Mouse (Mus musculus): ENCODE measurements around the gene Sacm1l. TPM values are rescaled to one million over a fixed set of nuclear protein-coding genes. Genes with fewer than 3 reads are reported as not detected.
A peak's percentile ranks its signal among the peaks of the same experiment; 100 is the strongest.

Gene Sacm1l
- polyA plus RNA-seq, 1 experiment from 2014 or later: 68.7 TPM

DNA sequence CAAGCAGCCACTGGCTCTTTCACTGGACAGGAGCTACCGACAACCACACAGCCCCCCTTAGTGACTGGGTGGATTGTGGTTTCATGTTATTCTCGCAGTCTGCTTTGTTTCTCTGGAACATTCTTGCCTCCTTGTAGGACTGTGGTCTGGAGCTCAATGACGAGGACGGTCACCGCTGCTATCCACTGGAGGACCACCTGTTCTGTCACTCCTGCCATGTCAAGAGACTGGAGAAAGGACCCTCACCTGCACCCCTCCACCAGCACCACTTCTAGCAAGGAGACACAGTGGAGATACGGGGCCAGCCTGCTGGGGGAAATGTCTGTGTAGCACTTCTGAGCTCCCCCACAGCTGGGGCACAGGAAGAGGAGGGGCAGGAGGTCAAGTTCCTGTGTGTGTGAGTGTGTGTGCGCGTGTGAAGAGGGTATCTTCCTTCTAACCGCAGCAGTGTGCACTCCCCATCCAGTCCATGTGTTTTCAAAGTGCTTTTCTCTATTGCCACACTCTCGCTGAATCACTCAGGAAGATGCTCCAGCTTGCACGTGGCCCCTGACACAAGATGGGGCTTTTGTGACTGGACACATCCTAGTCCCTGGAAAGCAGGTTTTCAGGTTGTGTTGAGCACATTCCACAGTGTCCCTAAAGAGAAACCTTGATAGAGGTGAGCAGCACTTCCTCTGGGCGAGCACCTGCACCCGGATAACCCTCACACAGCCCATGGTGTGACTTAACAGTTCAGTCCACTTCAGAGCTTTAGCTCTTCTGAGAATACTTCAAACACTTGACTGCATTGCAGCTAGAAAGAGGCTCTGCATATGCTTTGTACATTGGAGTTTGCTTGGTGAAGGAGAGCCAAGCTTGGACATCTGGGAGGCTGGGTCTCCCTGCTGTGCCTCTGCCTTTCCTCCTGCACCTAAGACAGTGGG is 10.3 kb upstream of the Sacm1l start:
- Histone ChIP-seq H3K9ac (replicated peaks; ENCODE audit: low read length) (no peak overlapping the region), H3K36me3 (ENCODE audit: insufficient read depth, low read length) (peaks cover 39% of the 10 kb centered on the region), H3K4me2 (replicated peaks; ENCODE audit: low read depth, low read length) (no peak overlapping the region), H3K4me3 (ENCODE audit: low read length) (no peak overlapping the region), H3K4me1 (ENCODE audit: insufficient read depth, low read length) (peaks cover 9% of the 10 kb centered on the region), H3K9me3 (ENCODE audit: low read length) (no peaks in the 10 kb centered on the region), H3K27me3 (ENCODE audit: insufficient read depth, low read length) (no peaks in the 10 kb centered on the region), H3K27ac (ENCODE audit: low read length) (no peak overlapping the region)
- 82% methylated on average over 13 of the region's 13 CpGs for WGBS
- no peak for ATAC-seq (ENCODE audit: low FRiP score, low TSS enrichment)

DNA sequence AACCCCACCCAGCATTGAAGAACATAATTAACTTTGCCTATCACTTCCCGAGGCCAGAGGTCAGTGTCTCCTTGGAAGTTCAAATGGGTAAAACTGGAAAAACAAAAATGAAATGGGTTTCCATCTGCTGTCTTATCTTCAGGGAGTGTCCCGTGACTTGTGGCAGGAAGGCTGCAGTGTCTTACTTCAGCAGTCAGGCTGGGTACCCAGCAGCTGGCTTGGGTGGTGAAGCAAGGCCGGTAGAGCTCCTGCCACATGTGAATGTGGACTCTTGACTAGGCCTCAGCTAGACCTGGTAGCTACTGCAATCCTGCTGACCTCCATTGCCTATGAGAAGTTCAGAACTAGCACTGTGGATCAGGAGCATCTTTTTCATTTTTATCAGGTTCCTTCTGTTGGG is 8.8 kb upstream of the Sacm1l start:
- Histone ChIP-seq H3K9me3 (ENCODE audit: low read length) (no peaks in the 10 kb centered on the region), H3K9ac (replicated peaks; ENCODE audit: low read length) (no peak overlapping the region), H3K36me3 (ENCODE audit: insufficient read depth, low read length) (peaks cover 39% of the 10 kb centered on the region), H3K27me3 (ENCODE audit: insufficient read depth, low read length) (no peaks in the 10 kb centered on the region), H3K4me3 (ENCODE audit: low read length) (no peak overlapping the region), H3K27ac (ENCODE audit: low read length) (peak overlapping the region; percentile 17; the same call in 1 of the 2 replicates), H3K4me2 (replicated peaks; ENCODE audit: low read depth, low read length) (no peak overlapping the region), H3K4me1 (ENCODE audit: insufficient read depth, low read length) (peaks cover 9% of the 10 kb centered on the region)
- ATAC-seq (ENCODE audit: low FRiP score, low TSS enrichment): no peak
- 62% methylated on average over 3 of the region's 3 CpGs for WGBS

GRCm38 (mm10) chr9:123523676-123524075 is 5.9 kb upstream of the Sacm1l start:
- Histone ChIP-seq H3K27ac (ENCODE audit: low read length) (no peak overlapping the region), H3K4me1 (ENCODE audit: insufficient read depth, low read length) (peaks cover 16% of the 10 kb centered on the region), H3K27me3 (ENCODE audit: insufficient read depth, low read length) (no peaks in the 10 kb centered on the region), H3K4me2 (replicated peaks; ENCODE audit: low read depth, low read length) (no peak overlapping the region), H3K36me3 (ENCODE audit: insufficient read depth, low read length) (peaks cover 18% of the 10 kb centered on the region), H3K4me3 (ENCODE audit: low read length) (no peak overlapping the region), H3K9ac (replicated peaks; ENCODE audit: low read length) (no peak overlapping the region), H3K9me3 (ENCODE audit: low read length) (no peaks in the 10 kb centered on the region)
- no peak for ATAC-seq (ENCODE audit: low FRiP score, low TSS enrichment)
- 39% methylated on average over 3 of the region's 3 CpGs for WGBS

- H3K36me3 ChIP-seq (ENCODE audit: insufficient read depth, low read length): peaks cover 7% of the 10 kb centered on the region
- H3K4me3 ChIP-seq (ENCODE audit: low read length): no peak overlapping the region
- 0% methylated on average over 1 of the region's 1 CpGs for WGBS
- no peak overlapping the region for H3K27ac ChIP-seq (ENCODE audit: low read length)
- no peak for ATAC-seq (ENCODE audit: low FRiP score, low TSS enrichment)
- H3K4me2 ChIP-seq (replicated peaks; ENCODE audit: low read depth, low read length): no peak overlapping the region
- H3K27me3 ChIP-seq (ENCODE audit: insufficient read depth, low read length): no peaks in the 10 kb centered on the region
- peaks cover 16% of the 10 kb centered on the region for H3K4me1 ChIP-seq (ENCODE audit: insufficient read depth, low read length)
- H3K9ac ChIP-seq (replicated peaks; ENCODE audit: low read length): no peak overlapping the region
- H3K9me3 ChIP-seq (ENCODE audit: low read length): no peaks in the 10 kb centered on the region
These were observed 4.5 kb upstream of the Sacm1l start for GRCm38 (mm10) chr9:123525095-123525494.

GRCm38 (mm10) chr9:123526502-123526901 is 3.1 kb upstream of the Sacm1l start:
- ATAC-seq (ENCODE audit: low FRiP score, low TSS enrichment): no peak
- Histone ChIP-seq H3K27ac (ENCODE audit: low read length) (no peak overlapping the region), H3K4me1 (ENCODE audit: insufficient read depth, low read length) (peaks cover 17% of the 10 kb centered on the region), H3K27me3 (ENCODE audit: insufficient read depth, low read length) (no peaks in the 10 kb centered on the region), H3K4me3 (ENCODE audit: low read length) (no peak overlapping the region), H3K9ac (replicated peaks; ENCODE audit: low read length) (no peak overlapping the region), H3K9me3 (ENCODE audit: low read length) (no peaks in the 10 kb centered on the region), H3K36me3 (ENCODE audit: insufficient read depth, low read length) (no peaks in the 10 kb centered on the region), H3K4me2 (replicated peaks; ENCODE audit: low read depth, low read length) (no peak overlapping the region)
- WGBS: 77% methylated on average over 5 of the region's 5 CpGs

DNA sequence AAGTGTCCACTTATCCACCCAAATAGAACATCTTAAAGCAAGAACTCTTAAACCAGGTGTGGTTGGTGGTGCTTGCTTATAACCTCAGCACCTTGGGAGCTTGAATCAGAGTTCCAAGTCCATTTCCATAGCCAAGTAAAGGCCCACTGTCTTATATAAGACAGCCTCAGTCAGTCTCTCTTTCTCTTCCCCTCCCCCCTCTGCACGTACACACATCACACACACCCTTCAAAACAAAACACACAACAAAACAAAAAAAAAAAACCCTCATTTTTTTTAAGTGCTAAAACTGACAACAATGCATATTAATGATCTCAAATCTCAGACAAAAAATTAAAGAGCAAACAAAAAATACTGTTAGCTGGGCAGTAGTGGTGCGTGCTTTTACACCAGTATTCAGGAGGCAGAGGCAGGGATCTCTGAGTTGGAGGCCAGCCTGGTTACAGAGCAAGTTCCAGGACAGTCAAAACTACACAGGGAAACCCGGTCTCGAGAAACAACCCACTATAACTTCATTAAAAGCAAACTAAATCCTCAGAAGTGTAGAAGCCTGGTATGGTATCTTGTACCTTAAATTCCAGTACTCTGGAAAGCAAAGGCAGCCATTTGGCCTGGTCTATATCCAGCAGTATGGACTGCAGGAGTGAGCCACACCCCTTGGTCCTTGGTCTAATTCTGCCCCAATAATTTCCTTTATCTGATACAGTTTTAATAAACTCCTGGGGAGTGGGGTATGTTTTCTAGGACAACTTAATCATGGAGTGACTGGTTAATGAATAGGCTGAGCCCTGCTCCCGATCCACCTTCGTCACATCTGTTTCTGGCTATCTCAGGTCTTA is 1.3 kb upstream of the Sacm1l start:
- peaks cover 26% of the 10 kb centered on the region for H3K4me1 ChIP-seq (ENCODE audit: insufficient read depth, low read length)
- no peaks in the 10 kb centered on the region for H3K36me3 ChIP-seq (ENCODE audit: insufficient read depth, low read length)
- H3K9me3 ChIP-seq (ENCODE audit: low read length): no peaks in the 10 kb centered on the region
- no peak for ATAC-seq (ENCODE audit: low FRiP score, low TSS enrichment)
- H3K4me2 ChIP-seq (replicated peaks; ENCODE audit: low read depth, low read length): peak overlapping the region; percentile 64
- peak overlapping the region; percentile 85 for H3K27ac ChIP-seq (ENCODE audit: low read length)
- 27% methylated on average over 6 of the region's 6 CpGs for WGBS
- peak overlapping the region; percentile 64 for H3K9ac ChIP-seq (replicated peaks; ENCODE audit: low read length)
- H3K27me3 ChIP-seq (ENCODE audit: insufficient read depth, low read length): no peaks in the 10 kb centered on the region
- peak overlapping the region; percentile 55 for H3K4me3 ChIP-seq (ENCODE audit: low read length)

DNA sequence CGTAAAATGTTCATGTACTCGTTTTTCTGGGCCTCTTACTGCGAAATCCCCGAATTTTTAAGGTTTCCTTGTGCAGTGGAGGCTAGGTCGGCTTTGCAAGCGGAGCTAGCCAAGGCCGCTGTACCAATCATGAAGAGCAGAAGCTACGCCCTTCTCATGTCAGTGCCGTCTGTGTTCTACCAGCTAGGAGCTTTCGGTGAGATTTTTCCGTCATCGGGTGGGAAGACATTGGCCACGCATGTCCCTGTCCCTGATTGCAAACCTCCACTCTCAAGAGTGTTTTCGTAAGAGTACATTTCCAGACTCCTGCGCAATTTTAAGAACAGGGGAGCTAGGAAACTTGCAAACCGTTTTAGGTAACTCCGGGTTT is 648 bp upstream of the Sacm1l start:
- Histone ChIP-seq H3K27ac (ENCODE audit: low read length) (peak overlapping the region; percentile 85), H3K9ac (replicated peaks; ENCODE audit: low read length) (peak overlapping the region; percentile 64), H3K4me2 (replicated peaks; ENCODE audit: low read depth, low read length) (peak overlapping the region; percentile 64), H3K27me3 (ENCODE audit: insufficient read depth, low read length) (no peaks in the 10 kb centered on the region), H3K9me3 (ENCODE audit: low read length) (no peaks in the 10 kb centered on the region), H3K4me3 (ENCODE audit: low read length) (peak overlapping the region; percentile 55), H3K36me3 (ENCODE audit: insufficient read depth, low read length) (0 out of 2 replicates have a peak, but pooled peaks cover under 1% of the 10 kb centered on the region), H3K4me1 (ENCODE audit: insufficient read depth, low read length) (peaks cover 26% of the 10 kb centered on the region)
- under 1% methylated on average over 17 of the region's 17 CpGs for WGBS
- ATAC-seq (ENCODE audit: low FRiP score, low TSS enrichment): peak; percentile 23; the same call in 1 of the 2 replicates

- H3K9me3 ChIP-seq (ENCODE audit: low read length): no peaks in the 10 kb centered on the region
- peak overlapping the region; percentile 57 for H3K4me2 ChIP-seq (replicated peaks; ENCODE audit: low read depth, low read length)
- peaks cover 26% of the 10 kb centered on the region for H3K4me1 ChIP-seq (ENCODE audit: insufficient read depth, low read length)
- ATAC-seq (ENCODE audit: low FRiP score, low TSS enrichment): no peak; the same call in 1 of the 2 replicates
- 0 out of 2 replicates have a peak, but pooled peaks cover 3% of the 10 kb centered on the region for H3K36me3 ChIP-seq (ENCODE audit: insufficient read depth, low read length)
- H3K27me3 ChIP-seq (ENCODE audit: insufficient read depth, low read length): no peaks in the 10 kb centered on the region
- H3K9ac ChIP-seq (replicated peaks; ENCODE audit: low read length): peak overlapping the region; percentile 98
- H3K27ac ChIP-seq (ENCODE audit: low read length): peak overlapping the region; percentile 93
- WGBS: 0% methylated on average over 13 of the region's 13 CpGs
- H3K4me3 ChIP-seq (ENCODE audit: low read length): peak overlapping the region; percentile 99
These were observed 558 bp downstream of the Sacm1l start for GRCm38 (mm10) chr9:123530158-123530475.

GRCm38 (mm10) chr9:123530566-123531130 is 1.1 kb downstream of the Sacm1l start:
- WGBS: 17% methylated on average over 11 of the region's 11 CpGs

More at GRCm38 (mm10) chr9:123530566-123531130, 1.1 kb downstream of the Sacm1l start:
- no peaks in the 10 kb centered on the region for H3K9me3 ChIP-seq (ENCODE audit: low read length)
- H3K36me3 ChIP-seq (ENCODE audit: insufficient read depth, low read length): 0 out of 2 replicates have a peak, but pooled peaks cover 3% of the 10 kb centered on the region
- H3K9ac ChIP-seq (replicated peaks; ENCODE audit: low read length): peak overlapping the region; percentile 98
- H3K27me3 ChIP-seq (ENCODE audit: insufficient read depth, low read length): no peaks in the 10 kb centered on the region
- peak overlapping the region; percentile 93; the same call in 1 of the 2 replicates for H3K27ac ChIP-seq (ENCODE audit: low read length)
- H3K4me3 ChIP-seq (ENCODE audit: low read length): peak overlapping the region; percentile 99
- ATAC-seq (ENCODE audit: low FRiP score, low TSS enrichment): no peak
- H3K4me2 ChIP-seq (replicated peaks; ENCODE audit: low read depth, low read length): peak overlapping the region; percentile 57
- H3K4me1 ChIP-seq (ENCODE audit: insufficient read depth, low read length): peaks cover 26% of the 10 kb centered on the region
